Mouse (Mus musculus) forebrain, embryonic 16.5 days (tissue): ENCODE results near the gene Tnip2. TPM values are rescaled to one million over a fixed set of nuclear protein-coding genes. Genes with fewer than 3 reads are reported as not detected.

Source experiments
- ATAC-seq: fragments of 200-750 bp; cut with Nextera tagmentation; 2 replicates; pipeline ENCODE4 v1.8.0; 2017; ENCODE audit warnings: mild to moderate bottlenecking, moderate library complexity
- H3K27ac ChIP-seq: fragments of 300-500 bp; sonication (generic); 2 replicates; pipeline ENCODE4 v1.5.1; 2014; ENCODE audit warnings: low read length, control low read depth
- H3K27me3 ChIP-seq: fragments of 300-500 bp; sonication (generic); replicated peaks from 2 replicates; pipeline ENCODE4 v1.6.1; 2014; ENCODE audit warnings: low read length; ENCODE audit not compliant: control insufficient read depth, insufficient read depth
- H3K36me3 ChIP-seq: fragments of 300-500 bp; sonication (generic); 2 replicates; pipeline ENCODE4 v1.6.1; 2014; ENCODE audit not compliant: control insufficient read depth, insufficient read depth
- H3K4me1 ChIP-seq: fragments of 300-500 bp; sonication (generic); replicated peaks from 2 replicates; pipeline ENCODE4 v1.6.1; 2014; ENCODE audit warnings: low read length; ENCODE audit not compliant: control insufficient read depth, insufficient read depth
- H3K4me2 ChIP-seq: fragments of 300-500 bp; sonication (generic); 2 replicates; pipeline ENCODE4 v1.6.1; 2014; ENCODE audit warnings: mild to moderate bottlenecking, low read length, control low read depth
- H3K4me3 ChIP-seq: fragments of 300-500 bp; sonication (generic); replicated peaks from 2 replicates; pipeline ENCODE4 v1.5.1; 2014; ENCODE audit warnings: mild to moderate bottlenecking, low read length, control low read depth
- H3K9ac ChIP-seq: fragments of 300-500 bp; sonication (generic); replicated peaks from 2 replicates; pipeline ENCODE4 v1.6.1; 2014; ENCODE audit warnings: low read depth, low read length, control low read depth
- H3K9me3 ChIP-seq: fragments of 300-500 bp; sonication (generic); 2 replicates; pipeline ENCODE4 v1.6.1; 2016; ENCODE audit warnings: low read length; ENCODE audit not compliant: control insufficient read depth
- WGBS: fragments of 180-500 bp; shearing (Covaris S2); extraction: QIAGEN DNeasy Blood & Tissue Kit; methylation state at CpG from one replicate; pipeline ENCODE4 v1.1.7; 2014; 5-methylcytosine and 5-hydroxymethylcytosine counted together
- polyA plus RNA-seq: library from polyadenylated mRNA; unstranded; fragments of >200 nt; fragmentation: Nextera tagmentation; extraction: Ambion mirVana; gene quantifications from 2 replicates; pipeline ENCODE4 v1.2.1, GENCODE M21; 2015

Gene Tnip2
- polyA plus RNA-seq, 1 experiment from 2014 or later: 8.7 TPM

GRCm38 (mm10) chr5:34487320-34488090, 26.3 kb downstream of the Tnip2 start:
- Histone ChIP-seq H3K4me2 (no peak overlapping the region), H3K27me3 (no peaks in the 10 kb centered on the region), H3K4me3 (no peak overlapping the region), H3K9me3 (no peaks in the 10 kb centered on the region), H3K9ac (no peak overlapping the region), H3K4me1 (peaks cover 3% of the 10 kb centered on the region; the same call in 1 of the 2 replicates), H3K27ac (no peak overlapping the region), H3K36me3 (peaks cover 17% of the 10 kb centered on the region)
- ATAC-seq: no peak
- 74% methylated on average over 6 of the region's 6 CpGs for WGBS

- ATAC-seq: no peak
- H3K27ac ChIP-seq: no peak overlapping the region
- H3K4me3 ChIP-seq: no peak overlapping the region
- H3K9me3 ChIP-seq: no peaks in the 10 kb centered on the region; the same call in 1 of the 2 replicates
- H3K36me3 ChIP-seq: peaks cover 20% of the 10 kb centered on the region
- 93% methylated on average over 15 of the region's 15 CpGs for WGBS
- no peak overlapping the region for H3K9ac ChIP-seq
- H3K27me3 ChIP-seq: no peaks in the 10 kb centered on the region
- peaks cover 3% of the 10 kb centered on the region; the same call in 1 of the 2 replicates for H3K4me1 ChIP-seq
- H3K4me2 ChIP-seq: no peak overlapping the region
These were observed 28.1 kb downstream of the Tnip2 start for GRCm38 (mm10) chr5:34485731-34486130.

- H3K4me1 ChIP-seq: no peaks in the 10 kb centered on the region
- no peak overlapping the region for H3K4me2 ChIP-seq
- no peak overlapping the region for H3K27ac ChIP-seq
- H3K27me3 ChIP-seq: no peaks in the 10 kb centered on the region
- no peak overlapping the region for H3K4me3 ChIP-seq
- H3K9ac ChIP-seq: no peak overlapping the region
- peaks cover 30% of the 10 kb centered on the region for H3K36me3 ChIP-seq
- no peak for ATAC-seq
- no peaks in the 10 kb centered on the region; the same call in 1 of the 2 replicates for H3K9me3 ChIP-seq
- WGBS: 87% methylated on average over 3 of the region's 3 CpGs
These were observed 32.9 kb downstream of the Tnip2 start for GRCm38 (mm10) chr5:34480926-34481325.

- Histone ChIP-seq H3K4me1 (no peaks in the 10 kb centered on the region), H3K9me3 (no peaks in the 10 kb centered on the region), H3K9ac (no peak overlapping the region), H3K27ac (no peak overlapping the region), H3K27me3 (no peaks in the 10 kb centered on the region), H3K36me3 (peaks cover 29% of the 10 kb centered on the region), H3K4me3 (no peak overlapping the region), H3K4me2 (no peak overlapping the region)
- no peak for ATAC-seq
- WGBS: 100% methylated on average over 2 of the region's 2 CpGs
These were observed 45.6 kb downstream of the Tnip2 start for GRCm38 (mm10) chr5:34468039-34468775.

- H3K27me3 ChIP-seq: no peaks in the 10 kb centered on the region
- H3K9me3 ChIP-seq: no peaks in the 10 kb centered on the region
- H3K27ac ChIP-seq: no peak overlapping the region
- WGBS: 94% methylated on average over 2 of the region's 2 CpGs
- no peak for ATAC-seq
- no peak overlapping the region for H3K9ac ChIP-seq
- H3K4me3 ChIP-seq: no peak overlapping the region
- H3K36me3 ChIP-seq: peaks cover 37% of the 10 kb centered on the region
- H3K4me1 ChIP-seq: no peaks in the 10 kb centered on the region
- no peak overlapping the region for H3K4me2 ChIP-seq
These were observed 47.1 kb downstream of the Tnip2 start for GRCm38 (mm10) chr5:34466648-34467047.

GRCm38 (mm10) chr5:34466079-34466478, 47.7 kb downstream of the Tnip2 start:
- no peak overlapping the region for H3K9ac ChIP-seq
- no peak overlapping the region for H3K4me3 ChIP-seq
- no peak overlapping the region for H3K27ac ChIP-seq
- WGBS: 94% methylated on average over 1 of the region's 1 CpGs
- no peaks in the 10 kb centered on the region for H3K9me3 ChIP-seq
- H3K36me3 ChIP-seq: peaks cover 41% of the 10 kb centered on the region
- ATAC-seq: no peak
- H3K27me3 ChIP-seq: no peaks in the 10 kb centered on the region
- no peaks in the 10 kb centered on the region for H3K4me1 ChIP-seq
- H3K4me2 ChIP-seq: no peak overlapping the region

GRCm38 (mm10) chr5:34461841-34462240, 52.0 kb downstream of the Tnip2 start:
- H3K36me3 ChIP-seq: peaks cover 69% of the 10 kb centered on the region
- H3K27me3 ChIP-seq: no peaks in the 10 kb centered on the region
- ATAC-seq: no peak
- H3K9ac ChIP-seq: no peak overlapping the region
- H3K4me3 ChIP-seq: no peak overlapping the region
- no peak overlapping the region for H3K4me2 ChIP-seq
- H3K4me1 ChIP-seq: no peaks in the 10 kb centered on the region
- no peaks in the 10 kb centered on the region for H3K9me3 ChIP-seq
- H3K27ac ChIP-seq: no peak overlapping the region
- 79% methylated on average over 6 of the region's 6 CpGs for WGBS

- Histone ChIP-seq H3K4me3 (no peak overlapping the region), H3K9me3 (no peaks in the 10 kb centered on the region), H3K27me3 (no peaks in the 10 kb centered on the region), H3K4me2 (no peak overlapping the region), H3K9ac (no peak overlapping the region), H3K4me1 (no peaks in the 10 kb centered on the region), H3K27ac (no peak overlapping the region), H3K36me3 (peaks cover 64% of the 10 kb centered on the region)
- 96% methylated on average over 4 of the region's 4 CpGs for WGBS
- no peak for ATAC-seq
These were observed 52.5 kb downstream of the Tnip2 start for GRCm38 (mm10) chr5:34461294-34461693.

- H3K9me3 ChIP-seq: no peaks in the 10 kb centered on the region
- ATAC-seq: no peak
- no peak overlapping the region for H3K27ac ChIP-seq
- WGBS: 68% methylated on average over 1 of the region's 1 CpGs
- H3K36me3 ChIP-seq: peaks cover 48% of the 10 kb centered on the region
- no peak overlapping the region for H3K9ac ChIP-seq
- H3K4me2 ChIP-seq: no peak overlapping the region
- no peak overlapping the region for H3K4me3 ChIP-seq
- H3K4me1 ChIP-seq: no peaks in the 10 kb centered on the region
- H3K27me3 ChIP-seq: no peaks in the 10 kb centered on the region
These were observed 54.8 kb downstream of the Tnip2 start for GRCm38 (mm10) chr5:34458994-34459393.
